Mouse (Mus musculus) E14TG2a.4 (cell line): ENCODE measurements around the gene Hspg2.

Experiments
- H3K27me3 ChIP-seq: 2 replicates; pipeline ENCODE4 v1.6.1; 2014; ENCODE audit warnings: low read length, control low read depth; ENCODE audit not compliant: insufficient read depth
- H3K36me3 ChIP-seq: 2 replicates; pipeline ENCODE4 v1.6.1; 2014; ENCODE audit warnings: low read length, control low read depth; ENCODE audit not compliant: insufficient read depth
- H3K4me1 ChIP-seq: replicated peaks from 2 replicates; pipeline ENCODE4 v1.6.1; 2014; ENCODE audit warnings: low read depth, low read length, control low read depth
- H3K4me3 ChIP-seq: replicated peaks from 2 replicates; pipeline ENCODE4 v1.5.1; 2014; ENCODE audit warnings: mild to moderate bottlenecking, low read length
- H3K9me3 ChIP-seq: 2 replicates; pipeline ENCODE4 v1.6.1; 2014; ENCODE audit warnings: low read length, control low read depth
- CTCF ChIP-seq: conservative IDR thresholded peaks from 2 replicates; pipeline ENCODE4 v1.5.1; 2014; ENCODE audit warnings: low read length
- NANOG ChIP-seq: IDR thresholded peaks from 2 replicates; pipeline ENCODE4 v1.6.1; 2014; ENCODE audit warnings: borderline replicate concordance, low read length, mixed read lengths
- POU5F1 ChIP-seq: IDR thresholded peaks from 2 replicates; pipeline ENCODE4 v1.6.1; 2014; ENCODE audit warnings: low read length, borderline replicate concordance

Hspg2 gene

GRCm38 (mm10) chr4:137488571-137489303 is 20.2 kb downstream of the Hspg2 start:
- TF ChIP-seq CTCF: peak; percentile 24
- no peak for TF ChIP-seq POU5F1
- peaks cover 91% of the 10 kb centered on the region for H3K4me1 ChIP-seq
- H3K4me3 ChIP-seq: peak overlapping the region; percentile 57
- no peaks in the 10 kb centered on the region for H3K9me3 ChIP-seq
- no peaks in the 10 kb centered on the region for H3K27me3 ChIP-seq
- peaks cover 56% of the 10 kb centered on the region for H3K36me3 ChIP-seq

DNA sequence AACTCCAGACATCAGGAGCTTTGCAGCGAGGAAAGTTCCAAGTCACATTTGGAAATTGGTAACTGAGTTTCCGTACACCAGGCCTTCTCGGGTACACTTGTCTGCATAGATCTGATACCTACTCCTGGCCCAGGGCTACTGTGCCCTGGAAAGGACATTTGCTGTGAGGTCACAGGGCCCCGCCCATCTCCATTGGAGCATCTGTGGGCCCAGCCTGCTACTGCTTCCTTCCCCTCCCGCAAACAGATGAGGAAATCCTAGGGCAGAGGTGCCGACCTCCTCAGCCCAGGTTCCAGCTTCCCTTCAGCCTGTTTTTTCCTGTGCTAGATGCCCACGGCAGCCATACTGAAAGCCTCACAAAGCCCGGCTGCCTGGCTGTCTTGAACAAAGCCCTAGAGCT is 21.4 kb downstream of the Hspg2 start:
- Histone ChIP-seq H3K36me3 (peaks cover 52% of the 10 kb centered on the region), H3K4me3 (peak overlapping the region; percentile 57; the same call in 1 of the 2 replicates), H3K4me1 (peaks cover 91% of the 10 kb centered on the region), H3K27me3 (no peaks in the 10 kb centered on the region), H3K9me3 (no peaks in the 10 kb centered on the region)
- no peak for TF ChIP-seq POU5F1
- no peak for TF ChIP-seq CTCF
- no peak for TF ChIP-seq NANOG

DNA sequence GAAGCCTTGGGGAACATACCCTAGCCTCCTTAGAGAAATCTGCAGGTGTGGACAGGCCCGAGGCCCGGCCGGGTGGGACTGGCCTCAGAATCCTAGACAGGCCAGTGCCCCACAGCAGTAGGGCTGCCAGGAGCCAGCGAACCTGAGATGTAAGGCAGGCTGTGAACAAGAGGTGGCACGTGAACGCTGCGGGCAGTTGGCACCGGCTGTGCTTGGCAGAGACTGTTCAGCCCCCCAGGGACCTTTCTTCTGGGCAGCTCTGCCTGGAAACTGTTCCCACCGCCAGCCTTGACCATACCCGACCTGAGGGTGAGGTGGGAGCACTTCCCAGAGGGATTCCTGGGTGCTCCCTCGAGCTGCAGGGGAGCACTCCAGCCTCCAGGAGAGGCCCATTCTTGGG is 24.0 kb downstream of the Hspg2 start:
- 0 out of 2 replicates have a peak overlapping the region, but pooled peaks have one; percentile 13 for H3K4me3 ChIP-seq
- peaks cover 54% of the 10 kb centered on the region for H3K36me3 ChIP-seq
- H3K27me3 ChIP-seq: no peaks in the 10 kb centered on the region
- no peaks in the 10 kb centered on the region for H3K9me3 ChIP-seq
- no peak for TF ChIP-seq NANOG
- TF ChIP-seq POU5F1: no peak
- TF ChIP-seq CTCF: no peak
- peaks cover 91% of the 10 kb centered on the region for H3K4me1 ChIP-seq

GRCm38 (mm10) chr4:137493187-137493586 is 24.6 kb downstream of the Hspg2 start:
- 0 out of 2 replicates have a peak overlapping the region, but pooled peaks have one; percentile 13 for H3K4me3 ChIP-seq
- peaks cover 91% of the 10 kb centered on the region for H3K4me1 ChIP-seq
- no peaks in the 10 kb centered on the region for H3K9me3 ChIP-seq
- H3K36me3 ChIP-seq: peaks cover 55% of the 10 kb centered on the region
- no peak for TF ChIP-seq CTCF
- TF ChIP-seq POU5F1: no peak
- no peak for TF ChIP-seq NANOG
- H3K27me3 ChIP-seq: no peaks in the 10 kb centered on the region

DNA sequence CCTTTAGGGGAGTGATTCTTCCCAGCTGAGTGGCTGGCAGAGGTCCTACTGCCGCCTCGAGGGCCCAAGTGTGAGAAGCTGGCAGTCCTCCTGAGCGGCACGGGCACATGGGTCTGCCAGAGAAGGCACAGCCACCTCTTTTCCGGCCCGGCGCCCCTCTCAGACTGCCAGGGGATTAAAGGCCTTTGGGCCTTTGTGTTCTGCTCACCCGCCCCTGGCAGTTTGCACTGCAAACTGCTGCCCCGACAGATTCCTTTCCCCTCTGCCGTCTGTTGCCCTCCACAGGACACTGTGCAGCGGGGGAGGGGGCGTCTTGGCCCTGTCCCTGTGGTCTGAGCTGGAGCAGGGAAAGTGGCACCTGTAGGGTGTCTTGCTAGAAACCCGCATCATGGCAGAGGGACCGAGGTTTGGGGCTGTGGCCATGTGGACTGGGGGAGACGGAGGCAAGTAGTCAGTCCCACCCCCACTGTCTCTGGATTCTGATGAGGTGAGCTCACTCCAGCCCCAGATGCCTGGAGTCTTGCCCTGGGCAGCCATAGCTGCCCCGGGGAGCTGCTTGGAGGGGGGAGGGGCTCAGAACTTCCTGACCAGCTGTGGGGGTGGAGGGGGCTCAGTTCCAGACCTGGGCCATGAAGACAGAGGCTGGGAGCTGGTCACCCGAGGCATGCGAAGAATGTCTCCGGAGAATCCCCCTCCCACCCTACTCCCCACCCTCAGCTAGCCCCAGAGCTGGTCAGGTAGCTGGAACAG is 26.4 kb downstream of the Hspg2 start:
- no peaks in the 10 kb centered on the region for H3K27me3 ChIP-seq

DNA sequence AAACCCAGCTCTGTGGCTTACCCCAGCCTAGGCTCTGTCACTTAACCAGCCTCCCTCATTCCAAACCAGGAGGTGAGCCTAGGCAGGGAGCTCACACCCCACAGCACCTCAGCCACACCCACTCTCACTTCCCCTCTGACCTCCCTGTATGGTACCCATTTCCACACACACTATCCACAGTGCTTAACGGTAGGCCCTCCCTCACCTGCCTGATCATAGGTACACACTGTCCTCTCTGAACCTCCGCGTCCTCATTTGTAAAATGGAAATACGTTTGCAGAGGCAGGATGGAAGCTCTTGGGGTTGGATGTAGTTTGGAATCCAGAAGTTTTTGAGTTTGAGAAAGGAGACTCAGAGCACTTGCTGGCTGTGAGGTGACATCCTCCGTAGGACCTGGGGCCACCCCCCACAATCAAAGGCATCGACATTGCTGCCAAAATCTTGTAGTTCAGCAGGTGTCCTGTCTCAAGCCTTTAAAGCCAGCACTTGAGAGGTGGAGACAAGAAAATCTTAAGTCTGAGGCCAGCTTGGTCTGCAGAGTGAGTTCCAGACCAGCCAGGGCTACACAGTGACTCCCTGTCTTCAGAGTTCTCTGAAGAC is 27.0 kb downstream of the Hspg2 start:
- Histone ChIP-seq H3K9me3 (no peaks in the 10 kb centered on the region), H3K36me3 (peaks cover 68% of the 10 kb centered on the region), H3K4me1 (peaks cover 91% of the 10 kb centered on the region), H3K27me3 (no peaks in the 10 kb centered on the region), H3K4me3 (peak overlapping the region; percentile 53)
- TF ChIP-seq NANOG (no peak), CTCF (no peak), POU5F1 (no peak)

More for the DNA sequence above, 26.4 kb downstream of the Hspg2 start:
- Histone ChIP-seq H3K4me1 (peaks cover 91% of the 10 kb centered on the region), H3K4me3 (peak overlapping the region; percentile 53), H3K9me3 (no peaks in the 10 kb centered on the region), H3K36me3 (peaks cover 68% of the 10 kb centered on the region)
- TF ChIP-seq POU5F1: no peak
- TF ChIP-seq NANOG: no peak

- TF ChIP-seq POU5F1 (no peak), NANOG (no peak), CTCF (no peak)
- Histone ChIP-seq H3K4me1 (peaks cover 100% of the 10 kb centered on the region), H3K27me3 (no peaks in the 10 kb centered on the region), H3K4me3 (0 out of 2 replicates have a peak overlapping the region, but pooled peaks have one; percentile 39), H3K9me3 (no peaks in the 10 kb centered on the region), H3K36me3 (peaks cover 77% of the 10 kb centered on the region)
These were observed 28.8 kb downstream of the Hspg2 start for GRCm38 (mm10) chr4:137497367-137497766.

DNA sequence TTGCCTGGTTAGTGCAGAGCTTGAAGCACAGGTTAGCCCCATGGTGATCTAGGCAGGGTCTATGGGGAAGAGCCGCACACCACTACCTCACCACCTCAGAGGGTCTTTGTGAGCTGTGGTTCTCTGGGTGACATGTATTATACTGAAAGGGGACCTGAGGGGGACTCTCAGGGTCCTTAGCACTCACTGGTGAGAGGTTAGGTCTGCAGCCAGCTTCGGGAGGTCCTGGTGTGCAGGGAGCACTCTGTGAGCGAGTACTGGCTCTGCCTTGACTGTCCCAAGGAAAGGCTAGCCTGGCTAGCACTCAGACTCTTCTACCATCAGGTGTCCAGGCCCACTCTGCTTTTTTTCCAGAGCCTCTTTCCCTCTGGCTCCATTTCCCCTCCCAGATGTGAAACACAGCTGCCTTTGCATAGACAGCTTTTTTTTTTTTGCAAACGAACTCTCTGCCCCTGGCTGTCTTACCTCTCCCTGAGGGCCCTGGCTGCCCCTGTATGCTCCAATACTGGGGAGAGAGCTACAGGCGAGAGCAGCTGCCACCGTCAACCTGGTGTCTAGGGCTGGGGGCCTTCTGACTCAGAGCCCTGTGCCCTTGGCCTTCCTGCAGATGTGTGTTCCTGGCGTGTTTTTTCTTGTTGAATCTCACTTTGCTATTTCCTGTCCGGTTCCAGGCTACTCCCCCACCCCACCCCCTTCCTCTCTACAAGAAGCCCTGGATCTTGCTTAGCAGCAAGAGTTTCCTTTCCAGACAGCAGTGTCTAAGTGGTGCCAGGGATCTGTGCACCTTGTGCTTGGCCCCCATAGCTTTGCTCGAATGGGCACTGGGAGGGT is 29.5 kb downstream of the Hspg2 start:
- Histone ChIP-seq H3K4me3 (0 out of 2 replicates have a peak overlapping the region, but pooled peaks have one; percentile 27), H3K4me1 (peaks cover 100% of the 10 kb centered on the region), H3K27me3 (no peaks in the 10 kb centered on the region), H3K36me3 (peaks cover 77% of the 10 kb centered on the region), H3K9me3 (no peaks in the 10 kb centered on the region)
- no peak for TF ChIP-seq CTCF
- TF ChIP-seq NANOG: no peak
- TF ChIP-seq POU5F1: no peak
